Mouse (Mus musculus) thymus, adult 18-20 months (tissue): Measurements from ENCODE around the gene Ibtk.

ENCODE experiments used
- DNase-seq, 2 experiments: peaks; one replicate each; pipeline ENCODE4 v3.0.0; 2022; ENCODE audit warnings: mixed read lengths in 2 of 2

The Ibtk gene

GRCm38 (mm10) chr9:85695606-85696005, 53.5 kb downstream of the Ibtk start:
- no peak for DNase-seq

GRCm38 (mm10) chr9:85693231-85694116, 55.7 kb downstream of the Ibtk start:
- DNase-seq: no peak

- no peak for DNase-seq
Measured at GRCm38 (mm10) chr9:85685010-85685409, 64.1 kb downstream of the Ibtk start.

GRCm38 (mm10) chr9:85675131-85675905, 73.8 kb downstream of the Ibtk start:
- no peak for DNase-seq

GRCm38 (mm10) chr9:85673907-85674481, 75.1 kb downstream of the Ibtk start:
- no peak for DNase-seq

- no peak for DNase-seq
Measured at GRCm38 (mm10) chr9:85671582-85672331, 77.4 kb downstream of the Ibtk start.

GRCm38 (mm10) chr9:85664316-85664715, 84.8 kb downstream of the Ibtk start:
- no peak for DNase-seq

GRCm38 (mm10) chr9:85663810-85664209, 85.3 kb downstream of the Ibtk start:
- no peak for DNase-seq

- no peak for DNase-seq
Measured at GRCm38 (mm10) chr9:85663091-85663490, 86.0 kb downstream of the Ibtk start.

- DNase-seq: no peak
Measured at GRCm38 (mm10) chr9:85653401-85653800, 95.7 kb downstream of the Ibtk start.

- DNase-seq: no peak
Measured at GRCm38 (mm10) chr9:85638276-85638675, 110.9 kb downstream of the Ibtk start.
